Mouse (Mus musculus) ovary, postnatal 36 days (tissue): ENCODE measurements at regions not wholly inside any gene's neighbourhood (a gene's known extent, or its start where the extent isn't known, plus 50 kb on each side); places are given as distances from the start of the nearest gene placed in this dataset.

Experiments used
- DNase-seq: peaks from one replicate; pipeline ENCODE4 v3.0.0; 2022; ENCODE audit warnings: low spot score, mixed read lengths

DNA sequence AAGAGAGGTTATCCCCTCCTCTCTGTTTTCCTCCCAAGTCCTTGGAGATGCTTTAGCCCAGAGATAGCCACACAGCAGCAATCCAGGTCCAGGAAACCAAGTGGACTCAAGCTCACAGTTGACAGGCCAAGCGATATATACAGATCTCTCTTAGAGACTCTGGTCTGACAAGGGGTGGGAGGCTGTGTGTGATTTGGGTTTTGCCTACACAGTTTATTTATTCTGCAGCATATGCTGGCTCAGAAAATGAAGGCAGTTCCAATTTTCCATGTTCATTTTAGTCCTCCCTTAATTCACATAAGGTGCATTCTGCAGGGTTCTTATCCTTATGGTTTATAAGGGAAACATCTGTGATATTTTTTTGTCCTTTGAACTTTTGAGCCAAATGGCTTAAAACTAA, 595.0 kb upstream of the Apob start:
- DNase-seq, result no peak

DNA sequence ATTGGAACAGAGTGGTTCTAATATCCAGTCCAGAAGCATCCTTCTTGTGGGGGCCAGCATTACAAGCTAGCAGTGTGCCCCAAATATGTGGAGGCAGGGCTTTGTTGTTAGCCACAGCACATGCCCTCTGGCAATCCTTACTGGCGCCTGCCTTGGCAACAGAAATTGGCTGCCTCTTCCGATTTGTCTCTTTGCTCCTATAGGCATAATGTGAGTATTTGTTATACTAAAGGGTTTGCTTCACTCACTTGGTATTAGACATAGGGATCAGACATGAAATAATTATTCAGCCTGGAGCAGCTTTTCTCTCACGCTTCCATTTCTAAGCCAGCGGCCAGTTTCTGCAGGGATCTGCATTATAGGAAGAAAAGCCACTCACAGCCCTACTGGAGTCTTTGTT, 573.6 kb upstream of the Apob start:
- DNase-seq, result no peak

- no peak for DNase-seq
These were observed 565.6 kb upstream of the Apob start for GRCm38 (mm10) chr12:7411810-7412209.

DNA sequence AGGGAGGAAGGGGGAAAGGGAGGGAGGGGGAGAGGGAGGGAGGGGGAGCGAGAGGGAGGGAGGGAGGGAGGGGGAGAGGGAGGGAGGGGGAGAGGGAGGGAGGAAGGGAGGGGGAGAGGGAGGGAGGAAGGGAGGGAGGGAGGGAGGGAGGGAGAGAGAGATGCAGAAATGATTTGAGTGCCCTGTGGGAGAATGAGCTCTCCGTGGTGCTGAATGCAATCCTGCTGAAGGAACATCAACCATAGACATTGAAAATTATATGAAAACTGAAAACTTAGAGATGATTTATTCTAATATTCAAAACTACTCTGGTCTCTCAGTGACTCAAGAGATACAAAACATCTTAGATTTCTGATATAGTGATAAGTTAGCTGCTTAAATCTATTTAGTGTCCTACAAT, 557.2 kb upstream of the Apob start:
- DNase-seq, result no peak

DNA sequence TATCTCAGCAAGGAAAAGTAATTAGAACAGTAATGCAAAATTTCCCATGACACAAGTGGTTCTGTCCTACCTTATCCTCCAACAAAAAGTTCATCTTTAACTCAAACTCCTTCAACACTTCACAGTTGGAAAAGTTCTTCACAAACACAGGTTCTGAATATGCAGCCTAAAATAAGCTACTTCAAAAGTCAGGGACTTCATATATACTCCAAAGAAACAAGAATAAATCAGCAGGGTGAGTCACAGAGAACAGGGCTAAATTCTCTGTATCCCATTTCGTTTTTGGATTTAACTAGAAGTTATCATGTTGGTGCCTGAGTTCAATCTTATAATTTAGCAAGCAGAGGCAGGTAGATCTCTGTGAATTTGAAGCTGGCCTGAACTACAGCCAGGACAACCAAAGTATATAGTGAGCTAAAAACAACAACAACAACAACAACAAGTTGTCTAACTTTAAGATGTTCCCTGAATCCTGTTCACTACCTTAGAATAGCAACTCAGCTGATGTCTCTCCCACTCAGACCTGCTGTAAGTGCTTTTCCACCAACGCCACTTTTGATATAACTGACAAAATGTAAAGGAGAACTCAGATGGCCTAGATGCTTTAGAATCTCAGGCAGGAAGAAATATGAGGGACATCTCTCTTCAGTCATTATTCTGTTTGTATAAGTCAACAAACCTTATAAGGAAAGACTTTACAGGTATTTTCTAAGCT, 555.5 kb upstream of the Apob start:
- DNase-seq, result no peak

- DNase-seq, result no peak
These were observed 546.5 kb upstream of the Apob start for GRCm38 (mm10) chr12:7430981-7431380.

DNA sequence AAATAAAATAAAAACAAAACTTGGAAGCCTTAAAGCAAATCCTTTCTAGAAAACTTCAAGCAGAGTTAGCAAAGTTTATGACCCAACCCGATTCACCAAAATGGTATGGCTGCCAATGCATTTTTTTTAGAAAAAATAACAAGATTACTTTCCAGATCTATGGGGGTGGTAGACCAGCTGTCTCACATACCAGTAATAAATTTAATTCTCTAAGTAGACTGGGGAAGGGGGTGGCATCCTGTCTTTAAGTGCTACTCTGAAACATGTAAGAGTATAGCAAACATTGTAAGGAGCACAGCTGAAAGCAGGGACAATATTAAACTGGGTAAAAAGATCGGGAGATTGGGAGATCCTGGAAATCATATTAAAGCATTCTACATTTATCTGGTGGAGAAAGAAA, 532.2 kb upstream of the Apob start:
- DNase-seq, result no peak

- no peak for DNase-seq
These were observed 526.9 kb upstream of the Apob start for GRCm38 (mm10) chr12:7450506-7450905.

DNA sequence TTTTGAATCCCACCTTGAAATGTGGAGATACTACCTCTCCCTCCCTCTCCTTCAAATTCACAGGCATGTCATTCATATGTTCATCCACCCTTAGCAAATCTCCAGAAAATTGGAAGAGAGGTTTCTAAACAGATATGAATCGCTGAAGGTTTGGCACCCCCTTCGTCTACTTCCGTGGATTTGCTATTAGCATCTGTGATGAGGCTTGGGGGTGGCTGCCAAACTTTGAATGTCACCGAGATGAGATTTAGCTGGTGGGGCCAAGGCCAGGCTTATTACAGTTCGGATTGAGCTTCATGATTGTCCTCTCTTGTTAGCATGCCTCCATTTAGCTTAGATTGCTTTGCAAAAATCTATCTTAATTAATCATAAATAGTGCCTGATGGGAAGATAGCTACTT, 520.4 kb upstream of the Apob start:
- DNase-seq, result no peak

DNA sequence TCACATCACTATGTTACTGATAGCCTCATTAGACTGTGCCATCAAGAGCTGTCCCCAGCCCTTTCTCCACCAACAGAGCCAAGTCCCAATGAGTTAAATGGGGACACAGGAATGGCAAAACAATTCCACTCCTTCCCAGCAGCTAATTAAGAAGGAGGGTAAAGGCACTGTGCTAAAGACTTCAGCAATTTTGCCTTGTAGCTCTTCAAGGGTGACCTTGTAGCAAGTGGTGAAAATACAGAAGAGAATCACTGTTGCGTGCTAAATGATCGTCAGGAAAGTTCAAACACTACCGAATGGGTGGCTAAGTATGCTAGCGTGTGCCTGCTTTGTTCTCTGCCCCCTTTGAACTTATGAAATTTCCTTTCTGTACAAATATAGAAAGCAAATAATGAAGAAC, 519.9 kb upstream of the Apob start:
- no peak for DNase-seq

DNA sequence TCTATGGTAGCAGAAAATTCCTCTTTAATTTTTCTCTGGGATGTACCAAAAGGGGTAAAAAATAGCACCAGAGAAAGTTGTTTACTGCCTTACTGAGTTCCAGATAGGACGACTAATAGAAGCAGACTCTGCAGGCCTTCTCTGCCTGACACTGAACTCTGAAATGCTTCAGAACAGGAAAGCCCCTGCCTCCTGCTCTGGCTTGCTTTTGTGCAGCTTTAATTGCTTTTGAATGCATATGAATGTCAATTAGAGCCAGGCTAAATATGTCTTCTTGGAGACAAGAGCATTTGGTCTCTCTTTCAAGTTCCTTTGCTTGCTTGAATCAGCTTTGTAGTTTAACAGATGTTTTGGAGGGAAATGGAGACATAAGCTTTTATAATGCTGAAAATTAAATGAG, 512.5 kb upstream of the Apob start:
- no peak for DNase-seq

GRCm38 (mm10) chr12:7512579-7513248, 464.7 kb upstream of the Apob start:
- no peak for DNase-seq

- DNase-seq, result no peak
These were observed 440.1 kb upstream of the Apob start for GRCm38 (mm10) chr12:7537389-7537788.

- DNase-seq, result no peak
These were observed 434.0 kb upstream of the Apob start for GRCm38 (mm10) chr12:7543281-7543981.

DNA sequence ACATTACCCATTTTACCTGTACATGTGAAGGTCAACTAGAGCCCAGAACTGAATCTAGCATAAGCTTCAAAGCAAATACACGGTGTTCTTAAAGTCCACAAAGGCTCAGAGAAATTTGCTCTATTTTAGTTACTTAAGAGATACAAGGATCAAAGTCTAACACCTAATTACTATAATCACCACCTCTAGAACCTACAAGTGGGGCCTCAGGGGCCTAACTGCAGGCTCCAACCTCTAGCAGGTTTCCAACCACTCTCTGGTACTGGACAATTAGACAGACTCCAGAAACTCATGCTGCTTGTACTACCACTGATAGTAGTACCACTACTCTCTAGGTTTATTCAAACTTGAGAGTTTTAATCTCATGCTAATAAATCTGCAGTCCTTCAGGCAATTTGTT, 428.7 kb upstream of the Apob start:
- DNase-seq, result no peak

DNA sequence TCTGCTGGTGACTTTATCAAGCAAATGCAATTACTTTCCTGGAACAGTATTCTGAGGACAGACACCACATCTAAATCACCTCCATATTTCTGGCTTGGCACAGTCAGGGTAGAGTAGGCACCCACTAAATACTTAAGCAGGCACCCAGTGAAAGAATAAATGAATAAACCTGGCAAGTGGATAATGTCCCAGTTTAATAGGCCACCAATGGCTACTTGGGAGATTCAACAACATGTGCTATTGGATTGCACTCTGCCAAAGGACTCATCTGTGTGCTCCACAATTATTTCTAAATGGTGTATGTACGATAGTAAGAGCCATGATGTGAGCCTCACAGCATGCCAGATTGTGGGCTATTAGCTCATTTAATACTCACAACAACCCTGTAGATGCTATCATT, 417.2 kb upstream of the Apob start:
- no peak for DNase-seq

GRCm38 (mm10) chr12:7576081-7576480, 401.4 kb upstream of the Apob start:
- no peak for DNase-seq

DNA sequence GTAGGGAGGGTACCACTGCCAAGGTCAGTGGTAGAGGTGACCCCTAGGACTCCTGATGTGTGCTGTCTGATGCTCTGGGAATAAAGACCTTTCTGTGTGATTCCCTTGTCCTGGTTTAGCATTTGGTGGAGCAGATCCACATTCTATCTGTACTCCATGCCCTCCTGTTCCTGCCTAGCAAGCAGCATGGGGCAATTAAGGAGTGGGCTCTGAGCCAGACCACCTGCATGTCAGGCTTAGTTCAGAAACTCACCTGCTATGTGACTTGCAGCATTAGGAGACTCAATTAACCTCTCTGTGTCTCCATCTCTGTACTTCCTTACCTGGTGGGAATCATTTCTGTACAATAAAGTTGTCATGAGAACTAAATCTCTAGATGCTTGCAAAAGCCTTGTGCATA, 389.9 kb upstream of the Apob start:
- no peak for DNase-seq

DNA sequence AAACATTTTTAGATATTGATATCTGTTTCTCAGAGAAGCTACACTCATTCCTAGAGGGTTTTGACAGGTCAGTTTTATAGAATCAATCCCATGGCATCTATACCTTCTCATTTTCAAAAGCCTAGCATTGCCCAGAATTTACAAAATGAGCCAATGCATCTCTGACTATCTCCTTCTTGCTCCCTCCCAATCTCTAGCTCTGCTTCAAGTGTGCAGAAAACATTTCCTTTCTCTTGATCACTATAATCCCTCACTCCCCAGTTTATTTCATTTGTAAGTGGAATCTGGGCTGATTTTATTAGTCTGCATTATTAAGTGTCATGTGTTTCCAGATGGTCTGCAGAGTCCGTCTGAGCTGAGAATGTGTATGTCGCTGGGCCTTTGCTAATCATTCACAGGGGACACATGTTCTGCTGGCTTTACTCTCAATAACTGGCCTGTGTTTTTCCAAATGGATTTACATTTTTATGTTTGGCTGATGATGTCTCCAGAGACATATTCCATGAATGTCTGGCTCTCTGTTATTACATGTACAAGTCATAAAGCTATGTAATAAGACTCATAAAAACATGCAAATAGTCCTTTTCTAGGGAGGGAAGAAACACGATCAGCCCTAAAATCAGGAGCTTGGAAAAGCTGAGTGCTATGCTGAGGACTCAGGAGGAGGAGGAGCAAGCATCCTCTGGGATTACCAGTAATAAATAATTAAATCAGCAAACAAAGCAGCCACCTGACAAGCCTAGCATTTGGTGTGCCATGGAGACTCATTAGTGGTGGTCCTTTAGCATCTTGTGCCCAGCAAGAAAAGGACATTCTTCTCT, 366.0 kb upstream of the Apob start:
- no peak for DNase-seq

DNA sequence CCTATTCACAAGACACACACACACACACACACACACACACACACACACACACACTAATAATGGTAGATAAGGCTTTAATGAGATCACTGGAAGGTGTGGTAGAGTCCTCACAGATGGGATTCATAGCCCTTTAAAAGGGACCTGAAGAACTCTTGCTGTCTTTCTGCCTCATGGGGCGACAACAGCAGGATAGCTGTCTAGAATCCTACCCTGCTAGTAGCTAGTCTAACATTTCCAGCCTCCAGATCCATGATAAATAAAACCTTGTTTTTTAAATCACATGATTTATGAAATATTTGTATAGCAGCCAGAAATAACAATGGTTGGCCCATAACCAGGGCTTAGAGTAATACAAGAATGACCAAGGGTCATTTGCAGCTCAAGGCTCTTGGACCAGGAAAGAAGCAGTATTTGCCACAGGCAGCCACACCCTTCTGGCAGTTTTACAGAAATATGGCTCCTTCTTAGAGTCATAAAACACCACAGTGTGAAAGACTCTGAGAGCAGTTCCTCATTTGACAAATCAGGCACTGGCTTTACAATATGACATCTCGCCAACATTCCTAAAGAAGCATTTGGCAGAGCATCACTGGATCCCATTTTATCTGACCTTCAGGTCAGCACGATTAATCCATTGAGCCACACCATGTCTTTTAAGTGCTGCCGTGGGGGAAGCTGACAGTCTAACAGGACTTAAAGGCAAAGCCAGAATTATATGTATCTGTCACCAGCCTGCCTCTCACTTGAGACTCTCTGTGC, 340.9 kb upstream of the Apob start:
- no peak for DNase-seq

- no peak for DNase-seq
These were observed 339.8 kb upstream of the Apob start for GRCm38 (mm10) chr12:7637629-7638028.

DNA sequence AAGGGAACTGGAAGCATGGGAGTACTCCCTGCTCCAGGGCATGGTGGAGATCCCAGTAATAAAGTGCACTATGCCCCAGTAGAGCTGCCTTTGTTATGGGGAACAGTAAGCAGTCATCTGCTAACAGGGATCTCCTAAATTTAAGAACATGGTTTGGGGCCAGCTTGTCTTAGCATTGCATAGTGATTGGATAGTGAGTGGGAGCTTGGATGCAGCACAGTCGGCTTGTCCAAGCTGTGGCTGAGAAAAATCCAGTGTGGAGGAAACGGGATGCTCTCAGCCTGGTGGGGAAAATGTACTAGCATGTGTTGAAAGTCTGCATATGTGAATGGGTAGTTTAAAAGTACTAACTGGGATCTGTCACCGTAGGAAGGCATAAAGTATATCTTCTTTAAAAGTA, 326.6 kb upstream of the Apob start:
- DNase-seq, result no peak
